Comparison of ENCODE assay signal across 25 mouse cellular contexts in genomic region chr1:194032603-194033002, GRCm38 (mm10).
"Had no signal": no experiment of that assay in that cellular context is flagged by ENCODE, and none has a peak within 500 bp of the region (broad histone marks: within the 10 kb centered on the region; RNA-seq: fewer than 3 reads in every experiment).

No protein-coding gene starts in this region.

- H3K4me2 ChIP-seq: heart, embryonic 12.5 days; hindbrain, embryonic 12.5 days; hindbrain, embryonic 14.5 days; limb, embryonic 12.5 days; liver, embryonic 11.5 days; liver, embryonic 13.5 days; liver, embryonic 15.5 days had no signal

- H3K27ac ChIP-seq: gastrocnemius, adult 2 months; heart, embryonic 10.5 days; hindbrain, embryonic 12.5 days; hindbrain, embryonic 14.5 days; layer of hippocampus, adult 2 months; left cerebral cortex, adult 2 months; limb, embryonic 10.5 days; limb, embryonic 12.5 days; liver, embryonic 13.5 days; liver, embryonic 15.5 days had no signal

- H3K27me3 ChIP-seq: hindbrain, embryonic 12.5 days; limb, embryonic 12.5 days; liver, embryonic 13.5 days; liver, embryonic 15.5 days had no signal

- H3K9me3 ChIP-seq: heart, embryonic 10.5 days; heart, embryonic 12.5 days; hindbrain, embryonic 10.5 days; hindbrain, embryonic 12.5 days; limb, embryonic 10.5 days; limb, embryonic 12.5 days; liver, embryonic 13.5 days; liver, embryonic 15.5 days had no signal

- H3K4me1 ChIP-seq: heart, embryonic 12.5 days; limb, embryonic 10.5 days; limb, embryonic 12.5 days; liver, embryonic 13.5 days; liver, embryonic 15.5 days had no signal

- H3K4me3 ChIP-seq: gastrocnemius, adult 2 months; heart, embryonic 10.5 days; heart, embryonic 12.5 days; hindbrain, embryonic 10.5 days; hindbrain, embryonic 12.5 days; layer of hippocampus, adult 2 months; left cerebral cortex, adult 2 months; limb, embryonic 10.5 days; limb, embryonic 12.5 days; liver, embryonic 13.5 days; liver, embryonic 15.5 days had no signal

- ATAC-seq: hindbrain, embryonic 16.5 days; inflammation-experienced regulatory T-cells, adult 6 months had no signal

- H3K36me3 ChIP-seq: heart, embryonic 10.5 days; heart, embryonic 12.5 days; hindbrain, embryonic 10.5 days; hindbrain, embryonic 12.5 days; limb, embryonic 10.5 days; limb, embryonic 12.5 days; liver, embryonic 13.5 days; liver, embryonic 15.5 days had no signal

- DNase-seq: gastrocnemius, adult 2 months; gastrocnemius, postnatal 10 days; gastrocnemius, postnatal 25 days; heart, postnatal 10 days; heart, postnatal 4 days; kidney, adult 18-20 months; kidney, adult 8-10 months; kidney, postnatal 10 days; kidney, postnatal 25 days; kidney, postnatal 4 days; liver; liver, embryonic 13.5 days had no signal

- H3K9ac ChIP-seq: heart, embryonic 12.5 days; hindbrain, embryonic 12.5 days; hindbrain, embryonic 14.5 days; limb, embryonic 12.5 days; liver, embryonic 13.5 days; liver, embryonic 15.5 days had no signal
